Mouse (Mus musculus): Measurements from ENCODE around the gene Adgrv1. TPM values are rescaled to one million over a fixed set of nuclear protein-coding genes. Genes with fewer than 3 reads are reported as not detected.

The Adgrv1 gene
- polyA plus RNA-seq, 1 experiment from 2014 or later = 10.9 TPM

GRCm38 (mm10) chr13:81578692-81579091, 54.3 kb downstream of the Adgrv1 start:
- no peaks in the 10 kb centered on the region for H3K4me1 ChIP-seq
- no peak overlapping the region for H3K27ac ChIP-seq (replicated peaks)
- DNase-seq (ENCODE audit: low spot score) = no peak
- no peaks in the 10 kb centered on the region for H3K9me3 ChIP-seq
- no peaks in the 10 kb centered on the region for H3K27me3 ChIP-seq (replicated peaks; ENCODE audit: low read depth, poor library complexity, severe bottlenecking)
- H3K4me3 ChIP-seq = no peak overlapping the region
- peaks cover 14% of the 10 kb centered on the region for H3K36me3 ChIP-seq (replicated peaks)
- 96% methylated on average over 8 of the region's 8 CpGs for WGBS

- Histone ChIP-seq H3K27me3 (replicated peaks; ENCODE audit: low read depth, poor library complexity, severe bottlenecking) (no peaks in the 10 kb centered on the region), H3K4me1 (peaks cover 5% of the 10 kb centered on the region), H3K4me3 (no peak overlapping the region), H3K36me3 (replicated peaks) (no peaks in the 10 kb centered on the region), H3K27ac (replicated peaks) (0 out of 2 replicates have a peak overlapping the region, but pooled peaks have one; percentile 16), H3K9me3 (no peaks in the 10 kb centered on the region)
- peak; percentile 32 for DNase-seq (ENCODE audit: low spot score)
- WGBS = 58% methylated on average over 12 of the region's 12 CpGs
Observed at GRCm38 (mm10) chr13:81570241-81570821, 62.6 kb downstream of the Adgrv1 start.

- H3K36me3 ChIP-seq (replicated peaks) = 0 out of 2 replicates have a peak, but pooled peaks cover 4% of the 10 kb centered on the region
- H3K27ac ChIP-seq (replicated peaks) = no peak overlapping the region
- WGBS = 93% methylated on average over 1 of the region's 1 CpGs
- no peak for DNase-seq (ENCODE audit: low spot score)
- no peaks in the 10 kb centered on the region for H3K4me1 ChIP-seq
- no peaks in the 10 kb centered on the region for H3K9me3 ChIP-seq
- no peak overlapping the region for H3K4me3 ChIP-seq
- no peaks in the 10 kb centered on the region for H3K27me3 ChIP-seq (replicated peaks; ENCODE audit: low read depth, poor library complexity, severe bottlenecking)
Observed at GRCm38 (mm10) chr13:81550024-81550423, 82.9 kb downstream of the Adgrv1 start.

- Histone ChIP-seq H3K4me3 (no peak overlapping the region), H3K27ac (replicated peaks) (no peak overlapping the region), H3K27me3 (replicated peaks; ENCODE audit: low read depth, poor library complexity, severe bottlenecking) (no peaks in the 10 kb centered on the region), H3K36me3 (replicated peaks) (peaks cover 4% of the 10 kb centered on the region; the same call in 1 of the 2 replicates), H3K9me3 (no peaks in the 10 kb centered on the region), H3K4me1 (no peaks in the 10 kb centered on the region)
- WGBS = 95% methylated on average over 2 of the region's 2 CpGs
- no peak for DNase-seq (ENCODE audit: low spot score)
Observed at GRCm38 (mm10) chr13:81534916-81535315, 98.0 kb downstream of the Adgrv1 start.

GRCm38 (mm10) chr13:81526687-81527086, 106.3 kb downstream of the Adgrv1 start:
- 64% methylated on average over 4 of the region's 4 CpGs for WGBS
- peaks cover 5% of the 10 kb centered on the region; the same call in 1 of the 2 replicates for H3K36me3 ChIP-seq (replicated peaks)
- H3K4me1 ChIP-seq = no peaks in the 10 kb centered on the region
- H3K27ac ChIP-seq (replicated peaks) = no peak overlapping the region
- no peak for DNase-seq (ENCODE audit: low spot score)
- no peaks in the 10 kb centered on the region for H3K27me3 ChIP-seq (replicated peaks; ENCODE audit: low read depth, poor library complexity, severe bottlenecking)
- H3K4me3 ChIP-seq = no peak overlapping the region
- H3K9me3 ChIP-seq = no peaks in the 10 kb centered on the region

- 90% methylated on average over 7 of the region's 7 CpGs for WGBS
- H3K36me3 ChIP-seq (replicated peaks) = no peaks in the 10 kb centered on the region; the same call in 1 of the 2 replicates
- DNase-seq (ENCODE audit: low spot score) = no peak
- H3K27me3 ChIP-seq (replicated peaks; ENCODE audit: low read depth, poor library complexity, severe bottlenecking) = no peaks in the 10 kb centered on the region
- no peak overlapping the region for H3K4me3 ChIP-seq
- H3K9me3 ChIP-seq = no peaks in the 10 kb centered on the region
- H3K27ac ChIP-seq (replicated peaks) = no peak overlapping the region
- no peaks in the 10 kb centered on the region for H3K4me1 ChIP-seq
Observed at GRCm38 (mm10) chr13:81510142-81510541, 122.8 kb downstream of the Adgrv1 start.

- DNase-seq (ENCODE audit: low spot score) = no peak
- H3K9me3 ChIP-seq = no peaks in the 10 kb centered on the region
- H3K4me3 ChIP-seq = no peak overlapping the region
- H3K4me1 ChIP-seq = peaks cover 5% of the 10 kb centered on the region
- H3K36me3 ChIP-seq (replicated peaks) = peaks cover 9% of the 10 kb centered on the region; the same call in 1 of the 2 replicates
- H3K27ac ChIP-seq (replicated peaks) = no peak overlapping the region
- 64% methylated on average over 3 of the region's 3 CpGs for WGBS
- no peaks in the 10 kb centered on the region for H3K27me3 ChIP-seq (replicated peaks; ENCODE audit: low read depth, poor library complexity, severe bottlenecking)
Observed at GRCm38 (mm10) chr13:81497035-81497434, 135.9 kb downstream of the Adgrv1 start.

GRCm38 (mm10) chr13:81491971-81492370, 141.0 kb downstream of the Adgrv1 start:
- Histone ChIP-seq H3K4me3 (no peak overlapping the region), H3K36me3 (replicated peaks) (peaks cover 9% of the 10 kb centered on the region), H3K4me1 (peaks cover 2% of the 10 kb centered on the region), H3K27ac (replicated peaks) (no peak overlapping the region), H3K9me3 (no peaks in the 10 kb centered on the region), H3K27me3 (replicated peaks; ENCODE audit: low read depth, poor library complexity, severe bottlenecking) (no peaks in the 10 kb centered on the region)
- no peak for DNase-seq (ENCODE audit: low spot score)
- WGBS = 91% methylated on average over 7 of the region's 7 CpGs

GRCm38 (mm10) chr13:81486980-81487379, 146.0 kb downstream of the Adgrv1 start:
- peaks cover 9% of the 10 kb centered on the region for H3K36me3 ChIP-seq (replicated peaks)
- DNase-seq (ENCODE audit: low spot score) = peak; percentile 21
- no peaks in the 10 kb centered on the region for H3K9me3 ChIP-seq
- H3K4me1 ChIP-seq = no peaks in the 10 kb centered on the region
- no peak overlapping the region for H3K27ac ChIP-seq (replicated peaks)
- no peak overlapping the region for H3K4me3 ChIP-seq
- no peaks in the 10 kb centered on the region for H3K27me3 ChIP-seq (replicated peaks; ENCODE audit: low read depth, poor library complexity, severe bottlenecking)

GRCm38 (mm10) chr13:81473750-81474149, 159.2 kb downstream of the Adgrv1 start:
- Histone ChIP-seq H3K27me3 (replicated peaks; ENCODE audit: low read depth, poor library complexity, severe bottlenecking) (no peaks in the 10 kb centered on the region), H3K36me3 (replicated peaks) (peaks cover 23% of the 10 kb centered on the region), H3K27ac (replicated peaks) (no peak overlapping the region), H3K9me3 (no peaks in the 10 kb centered on the region), H3K4me3 (no peak overlapping the region), H3K4me1 (no peaks in the 10 kb centered on the region)
- DNase-seq (ENCODE audit: low spot score) = no peak

GRCm38 (mm10) chr13:81466661-81467060, 166.3 kb downstream of the Adgrv1 start:
- no peaks in the 10 kb centered on the region for H3K9me3 ChIP-seq
- H3K4me3 ChIP-seq = no peak overlapping the region
- WGBS = 89% methylated on average over 4 of the region's 4 CpGs
- no peaks in the 10 kb centered on the region for H3K27me3 ChIP-seq (replicated peaks; ENCODE audit: low read depth, poor library complexity, severe bottlenecking)
- H3K36me3 ChIP-seq (replicated peaks) = no peaks in the 10 kb centered on the region
- no peak overlapping the region for H3K27ac ChIP-seq (replicated peaks)
- no peak for DNase-seq (ENCODE audit: low spot score)
- H3K4me1 ChIP-seq = no peaks in the 10 kb centered on the region

- no peaks in the 10 kb centered on the region for H3K27me3 ChIP-seq (replicated peaks; ENCODE audit: low read depth, poor library complexity, severe bottlenecking)
- no peak overlapping the region for H3K27ac ChIP-seq (replicated peaks)
- DNase-seq (ENCODE audit: low spot score) = no peak
- H3K4me1 ChIP-seq = no peaks in the 10 kb centered on the region
- no peaks in the 10 kb centered on the region for H3K9me3 ChIP-seq
- 90% methylated on average over 3 of the region's 3 CpGs for WGBS
- no peaks in the 10 kb centered on the region for H3K36me3 ChIP-seq (replicated peaks)
- H3K4me3 ChIP-seq = no peak overlapping the region
Observed at GRCm38 (mm10) chr13:81465794-81466193, 167.2 kb downstream of the Adgrv1 start.

GRCm38 (mm10) chr13:81449630-81450029, 183.3 kb downstream of the Adgrv1 start:
- H3K9me3 ChIP-seq = no peaks in the 10 kb centered on the region

More at GRCm38 (mm10) chr13:81449630-81450029, 183.3 kb downstream of the Adgrv1 start:
- no peaks in the 10 kb centered on the region for H3K27me3 ChIP-seq (replicated peaks; ENCODE audit: low read depth, poor library complexity, severe bottlenecking)
- no peak overlapping the region for H3K4me3 ChIP-seq
- 77% methylated on average over 4 of the region's 4 CpGs for WGBS
- no peaks in the 10 kb centered on the region for H3K4me1 ChIP-seq
- no peak overlapping the region for H3K27ac ChIP-seq (replicated peaks)
- H3K36me3 ChIP-seq (replicated peaks) = peaks cover 10% of the 10 kb centered on the region; the same call in 1 of the 2 replicates
- no peak for DNase-seq (ENCODE audit: low spot score)

All from embryonic facial prominence, embryonic 10.5 days (tissue).